Mouse (Mus musculus) thymus, postnatal 14 days (tissue): ENCODE measurements at regions not wholly inside any gene's neighbourhood (a gene's known extent, or its start where the extent isn't known, plus 50 kb on each side); places are given as distances from the start of the nearest gene placed in this dataset.

Experiments
- DNase-seq: peaks from one replicate; pipeline ENCODE4 v3.0.0; 2021

- no peak for DNase-seq
These were observed 135.2 kb upstream of the Parp11 start for GRCm38 (mm10) chr6:127311192-127312054.

- DNase-seq: no peak
These were observed 129.3 kb upstream of the Parp11 start for GRCm38 (mm10) chr6:127317309-127317708.

GRCm38 (mm10) chr6:127318746-127319582 lies 127.7 kb upstream of the Parp11 start:
- no peak for DNase-seq

- no peak for DNase-seq
These were observed 126.0 kb upstream of the Parp11 start for GRCm38 (mm10) chr6:127320600-127320999.

- no peak for DNase-seq
These were observed 125.6 kb upstream of the Parp11 start for GRCm38 (mm10) chr6:127321031-127321430.

- no peak for DNase-seq
These were observed 124.2 kb upstream of the Parp11 start for GRCm38 (mm10) chr6:127322398-127322797.

- DNase-seq: no peak
These were observed 121.7 kb upstream of the Parp11 start for GRCm38 (mm10) chr6:127324984-127325383.

GRCm38 (mm10) chr6:127325596-127326332 lies 120.9 kb upstream of the Parp11 start:
- DNase-seq: no peak

GRCm38 (mm10) chr6:127326333-127326729 lies 120.3 kb upstream of the Parp11 start:
- DNase-seq: no peak

- peak; percentile 20 for DNase-seq
These were observed 117.2 kb upstream of the Parp11 start for GRCm38 (mm10) chr6:127329191-127330014.

- DNase-seq: peak; percentile 94
These were observed 116.5 kb upstream of the Parp11 start for GRCm38 (mm10) chr6:127330015-127330705.

GRCm38 (mm10) chr6:127331091-127331490 lies 115.5 kb upstream of the Parp11 start:
- no peak for DNase-seq

GRCm38 (mm10) chr6:127334256-127334655 lies 112.4 kb upstream of the Parp11 start:
- DNase-seq: peak; percentile 14

GRCm38 (mm10) chr6:127335462-127335886 lies 111.2 kb upstream of the Parp11 start:
- no peak for DNase-seq

- DNase-seq: peak; percentile 33
These were observed 110.5 kb upstream of the Parp11 start for GRCm38 (mm10) chr6:127335996-127336660.

- DNase-seq: peak; percentile 80
These were observed 109.8 kb upstream of the Parp11 start for GRCm38 (mm10) chr6:127336681-127337397.

- peak; percentile 26 for DNase-seq
These were observed 109.2 kb upstream of the Parp11 start for GRCm38 (mm10) chr6:127337398-127337871.

- no peak for DNase-seq
These were observed 108.2 kb upstream of the Parp11 start for GRCm38 (mm10) chr6:127338412-127338811.

GRCm38 (mm10) chr6:127341604-127342003 lies 105.0 kb upstream of the Parp11 start:
- no peak for DNase-seq
